Mouse (Mus musculus) midbrain, embryonic 11.5 days (tissue): ENCODE results near the gene Abcg1. TPM values are rescaled to one million over a fixed set of nuclear protein-coding genes. Genes with fewer than 3 reads are reported as not detected.

ENCODE experiments used
- ATAC-seq: fragments of 200-750 bp; cut with Nextera tagmentation; 2 replicates; pipeline ENCODE4 v1.8.0; 2017; ENCODE audit warnings: moderate TSS enrichment, moderate library complexity; ENCODE audit not compliant: low FRiP score
- DNase-seq: peaks from one replicate; pipeline ENCODE4 v3.0.0; 2015; ENCODE audit warnings: low spot score; ENCODE audit errors: missing footprints
- H3K27ac ChIP-seq: fragments of 300-500 bp; sonication (generic); 2 replicates; pipeline ENCODE4 v1.5.1; 2014; ENCODE audit warnings: low read depth, low read length
- H3K27me3 ChIP-seq: fragments of 300-500 bp; sonication (generic); 2 replicates; pipeline ENCODE4 v1.6.1; 2014; ENCODE audit warnings: mild to moderate bottlenecking, low read length, moderate library complexity, mixed read lengths; ENCODE audit not compliant: control insufficient read depth, insufficient read depth
- H3K36me3 ChIP-seq: fragments of 300-500 bp; sonication (generic); 2 replicates; pipeline ENCODE4 v1.6.1; 2014; ENCODE audit warnings: mild to moderate bottlenecking, low read length, moderate library complexity, mixed read lengths; ENCODE audit not compliant: control insufficient read depth, insufficient read depth
- H3K4me1 ChIP-seq: fragments of 300-500 bp; sonication (generic); 2 replicates; pipeline ENCODE4 v1.6.1; 2014; ENCODE audit warnings: low read length; ENCODE audit not compliant: control insufficient read depth, insufficient read depth
- H3K4me2 ChIP-seq: fragments of 300-500 bp; sonication (generic); 2 replicates; pipeline ENCODE4 v1.6.1; 2014; ENCODE audit warnings: mild to moderate bottlenecking, moderate library complexity
- H3K4me3 ChIP-seq: fragments of 300-500 bp; sonication (generic); 2 replicates; pipeline ENCODE4 v1.5.1; 2014; ENCODE audit warnings: low read depth, low read length
- H3K9ac ChIP-seq: fragments of 300-500 bp; sonication (generic); 2 replicates; pipeline ENCODE4 v1.6.1; 2014; ENCODE audit warnings: low read length
- H3K9me3 ChIP-seq: fragments of 300-500 bp; sonication (generic); 2 replicates; pipeline ENCODE4 v1.6.1; 2016; ENCODE audit warnings: low read length; ENCODE audit not compliant: control insufficient read depth
- whole genome bisulfite sequencing: fragments of 180-500 bp; shearing (Covaris S2); extraction: QIAGEN DNeasy Blood & Tissue Kit; methylation state at CpG from one replicate; pipeline ENCODE4 v1.1.7; 2014; 5-methylcytosine and 5-hydroxymethylcytosine counted together
- polyA plus RNA-seq: library from polyadenylated mRNA; unstranded; fragments of >200 nt; fragmentation: Nextera tagmentation; extraction: Ambion mirVana; gene quantifications from 2 replicates; pipeline ENCODE4 v1.2.1, GENCODE M21; 2014

Abcg1 gene
- polyA plus RNA-seq, 1 experiment from 2014 or later: 10.4 TPM

- WGBS: 77% methylated on average over 3 of the region's 3 CpGs
- H3K36me3 ChIP-seq: no peaks in the 10 kb centered on the region
- H3K27ac ChIP-seq: no peak overlapping the region
- peaks cover 7% of the 10 kb centered on the region; the same call in 1 of the 2 replicates for H3K27me3 ChIP-seq
- H3K4me2 ChIP-seq: no peak overlapping the region
- peaks cover 4% of the 10 kb centered on the region; the same call in 1 of the 2 replicates for H3K4me1 ChIP-seq
- H3K4me3 ChIP-seq: no peak overlapping the region
- H3K9me3 ChIP-seq: no peaks in the 10 kb centered on the region
- ATAC-seq: no peak
- no peak overlapping the region for H3K9ac ChIP-seq
- peak; percentile 64 for DNase-seq
These were observed 4.0 kb downstream of the Abcg1 start for GRCm38 (mm10) chr17:31061346-31062095.

GRCm38 (mm10) chr17:31066058-31066457 is 8.6 kb downstream of the Abcg1 start:
- H3K4me2 ChIP-seq: no peak overlapping the region
- peak; percentile 62 for DNase-seq
- H3K4me3 ChIP-seq: no peak overlapping the region
- no peaks in the 10 kb centered on the region for H3K36me3 ChIP-seq
- ATAC-seq: no peak
- no peaks in the 10 kb centered on the region for H3K4me1 ChIP-seq
- H3K27ac ChIP-seq: no peak overlapping the region
- H3K9ac ChIP-seq: no peak overlapping the region
- H3K27me3 ChIP-seq: no peaks in the 10 kb centered on the region
- 80% methylated on average over 6 of the region's 6 CpGs for WGBS
- no peaks in the 10 kb centered on the region for H3K9me3 ChIP-seq

GRCm38 (mm10) chr17:31067051-31067450 is 9.6 kb downstream of the Abcg1 start:
- Histone ChIP-seq H3K4me2 (no peak overlapping the region), H3K4me3 (no peak overlapping the region), H3K4me1 (peaks cover 3% of the 10 kb centered on the region; the same call in 1 of the 2 replicates), H3K27ac (no peak overlapping the region), H3K36me3 (no peaks in the 10 kb centered on the region), H3K27me3 (no peaks in the 10 kb centered on the region), H3K9me3 (no peaks in the 10 kb centered on the region), H3K9ac (no peak overlapping the region)
- WGBS: 88% methylated on average over 11 of the region's 11 CpGs
- DNase-seq: peak; percentile 41
- no peak for ATAC-seq

GRCm38 (mm10) chr17:31069121-31069520 is 11.6 kb downstream of the Abcg1 start:
- Histone ChIP-seq H3K27me3 (no peaks in the 10 kb centered on the region), H3K27ac (no peak overlapping the region), H3K9me3 (no peaks in the 10 kb centered on the region), H3K9ac (no peak overlapping the region), H3K4me2 (no peak overlapping the region), H3K4me1 (peaks cover 18% of the 10 kb centered on the region), H3K36me3 (no peaks in the 10 kb centered on the region), H3K4me3 (no peak overlapping the region)
- 77% methylated on average over 6 of the region's 6 CpGs for WGBS
- ATAC-seq: no peak
- peak; percentile 71 for DNase-seq

GRCm38 (mm10) chr17:31069845-31070244 is 12.4 kb downstream of the Abcg1 start:
- peaks cover 21% of the 10 kb centered on the region for H3K4me1 ChIP-seq
- H3K9me3 ChIP-seq: no peaks in the 10 kb centered on the region
- no peak overlapping the region for H3K4me3 ChIP-seq
- no peak overlapping the region for H3K4me2 ChIP-seq
- no peak overlapping the region for H3K27ac ChIP-seq
- no peaks in the 10 kb centered on the region for H3K27me3 ChIP-seq
- 90% methylated on average over 4 of the region's 4 CpGs for WGBS
- no peak for ATAC-seq
- H3K36me3 ChIP-seq: no peaks in the 10 kb centered on the region
- DNase-seq: peak; percentile 69
- no peak overlapping the region for H3K9ac ChIP-seq

- Histone ChIP-seq H3K4me2 (no peak overlapping the region), H3K27ac (no peak overlapping the region), H3K9ac (no peak overlapping the region), H3K27me3 (no peaks in the 10 kb centered on the region), H3K4me3 (no peak overlapping the region), H3K9me3 (no peaks in the 10 kb centered on the region), H3K4me1 (peaks cover 21% of the 10 kb centered on the region), H3K36me3 (no peaks in the 10 kb centered on the region)
- 72% methylated on average over 6 of the region's 6 CpGs for WGBS
- ATAC-seq: no peak
- peak; percentile 57 for DNase-seq
These were observed 13.1 kb downstream of the Abcg1 start for GRCm38 (mm10) chr17:31070403-31071185.

- H3K4me2 ChIP-seq: no peak overlapping the region
- H3K27me3 ChIP-seq: no peaks in the 10 kb centered on the region
- DNase-seq (peak; percentile 82), ATAC-seq (no peak)
- 68% methylated on average over 18 of the region's 18 CpGs for WGBS
- no peak overlapping the region for H3K4me3 ChIP-seq
- no peaks in the 10 kb centered on the region for H3K9me3 ChIP-seq
- peaks cover 21% of the 10 kb centered on the region for H3K4me1 ChIP-seq
- no peak overlapping the region for H3K27ac ChIP-seq
- H3K9ac ChIP-seq: no peak overlapping the region
- no peaks in the 10 kb centered on the region for H3K36me3 ChIP-seq
These were observed 14.2 kb downstream of the Abcg1 start for GRCm38 (mm10) chr17:31071421-31072301.

GRCm38 (mm10) chr17:31072872-31073271 is 15.4 kb downstream of the Abcg1 start:
- peak; percentile 50 for ATAC-seq
- Histone ChIP-seq H3K4me2 (peak overlapping the region; percentile 45), H3K27ac (no peak overlapping the region), H3K4me1 (peaks cover 21% of the 10 kb centered on the region), H3K27me3 (no peaks in the 10 kb centered on the region), H3K36me3 (no peaks in the 10 kb centered on the region), H3K9me3 (no peaks in the 10 kb centered on the region), H3K4me3 (peak overlapping the region; percentile 18; the same call in 1 of the 2 replicates), H3K9ac (no peak overlapping the region)
- 67% methylated on average over 4 of the region's 4 CpGs for WGBS
- no peak for DNase-seq
